Mouse (Mus musculus): ENCODE measurements around the gene Glmn.

DNA sequence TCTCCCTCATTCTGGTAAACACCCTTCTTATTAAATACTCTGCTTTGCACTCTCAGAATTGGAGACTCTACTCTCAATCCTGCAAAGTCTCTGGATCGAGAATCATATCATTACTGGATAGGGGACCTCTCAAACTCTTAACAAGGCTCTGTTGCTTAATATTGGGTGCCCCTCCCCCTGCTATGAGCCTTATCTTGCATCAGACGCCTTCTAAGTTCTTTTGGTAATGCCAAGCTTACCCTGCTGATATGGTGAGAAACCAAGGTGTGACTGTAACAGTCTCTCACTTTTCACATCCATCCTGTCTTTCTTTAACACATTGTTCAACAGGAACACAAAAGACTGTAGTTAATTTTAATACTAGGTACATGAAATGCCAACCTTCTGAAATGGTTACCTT lies 64.1 kb downstream of the Glmn start:
- TF ChIP-seq ZC3H11A (IDR thresholded peaks at IDR 0.05; ENCODE audit: borderline replicate concordance, low read depth, low read length) (no peak), ZNF384 (IDR thresholded peaks at IDR 0.05; ENCODE audit: low read depth, low read length) (no peak)

All from ES-E14 (cell line).